Mouse (Mus musculus) CH12.LX (cell line): ENCODE data around the gene Tep1.

ENCODE experiments used
- CHD2 ChIP-seq: IDR thresholded peaks from 2 replicates; pipeline ENCODE4 v1.6.1; 2011; ENCODE audit warnings: low read length, improper control_type of control experiment
- CTCF ChIP-seq, 2 experiments: IDR thresholded peaks in 1 of 2; conservative IDR thresholded peaks in 1 of 2; 2 replicates each; pipeline ENCODE4 v1.5.1; 2011 to 2012; ENCODE audit warnings: low read depth in 2 of 2, low read length in 2 of 2, improper control_type of control experiment in 1 of 2, inconsistent platforms in 1 of 2, mild to moderate bottlenecking in 1 of 2, moderate library complexity in 1 of 2
- E2F4 ChIP-seq: IDR thresholded peaks from 2 replicates; pipeline ENCODE4 v1.6.1; 2011; ENCODE audit warnings: low read depth, low read length, improper control_type of control experiment; ENCODE audit not compliant: insufficient replicate concordance
- EP300 ChIP-seq: IDR thresholded peaks from 2 replicates; pipeline ENCODE4 v1.6.1; 2011; ENCODE audit warnings: low read length, improper control_type of control experiment
- JUN ChIP-seq: IDR thresholded peaks from 2 replicates; pipeline ENCODE4 v1.6.1; 2011; ENCODE audit warnings: low read depth, mild to moderate bottlenecking, low read length, improper control_type of control experiment, moderate library complexity; ENCODE audit not compliant: insufficient read depth
- JUND ChIP-seq: conservative IDR thresholded peaks from 2 replicates; pipeline ENCODE4 v1.6.1; 2011; ENCODE audit warnings: low read depth, low read length, improper control_type of control experiment
- MAX ChIP-seq: IDR thresholded peaks from 2 replicates; pipeline ENCODE4 v1.6.1; 2011; ENCODE audit warnings: low read length, improper control_type of control experiment
- MXI1 ChIP-seq: IDR thresholded peaks from 2 replicates; pipeline ENCODE4 v1.6.1; 2011; ENCODE audit warnings: mild to moderate bottlenecking, low read depth, low read length, improper control_type of control experiment
- POLR2A ChIP-seq: IDR thresholded peaks from 2 replicates; pipeline ENCODE4 v1.6.1; 2011; ENCODE audit warnings: low read depth, mild to moderate bottlenecking, improper control_type of control experiment, low read length
- TBP ChIP-seq: conservative IDR thresholded peaks from 2 replicates; pipeline ENCODE4 v1.6.1; 2011; ENCODE audit warnings: low read depth, low read length, improper control_type of control experiment
- TCF12 ChIP-seq: IDR thresholded peaks from 2 replicates; pipeline ENCODE4 v1.6.1; 2014; ENCODE audit warnings: low read depth, mild to moderate bottlenecking, inconsistent platforms, low read length, improper control_type of control experiment
- ZKSCAN1 ChIP-seq: IDR thresholded peaks from 2 replicates; pipeline ENCODE4 v1.6.1; 2012; ENCODE audit warnings: low read depth, inconsistent platforms, low read length, improper control_type of control experiment, borderline replicate concordance

- no peak for TF ChIP-seq TBP
- TF ChIP-seq POLR2A, result no peak
- no peak for TF ChIP-seq JUND
- TF ChIP-seq MAX, result no peak
- no peak for TF ChIP-seq TCF12
- TF ChIP-seq E2F4, result no peak
- no peak for TF ChIP-seq ZKSCAN1
- TF ChIP-seq CTCF (conservative IDR thresholded peaks at IDR 0.05 in 1 of 2, IDR thresholded peaks at IDR 0.05 in 1 of 2; ENCODE audit: low read depth in 2 of 2, low read length in 2 of 2), result peak; percentile 8 to 71; a peak in 2 of 4 replicates
- TF ChIP-seq CHD2, result no peak
- no peak for TF ChIP-seq EP300
- TF ChIP-seq JUN, result no peak
- TF ChIP-seq MXI1, result no peak
Measured at GRCm38 (mm10) chr14:50788157-50788556, 82.2 kb downstream of the Tep1 start.
